Mouse (Mus musculus) forebrain, embryonic 13.5 days (tissue): ENCODE data around the gene Fhl3. TPM values are rescaled to one million over a fixed set of nuclear protein-coding genes. Genes with fewer than 3 reads are reported as not detected.

Experiments used
- ATAC-seq: fragments of 200-750 bp; cut with Nextera tagmentation; 2 replicates; pipeline ENCODE4 v1.8.0; 2017
- H3K27ac ChIP-seq: fragments of 300-500 bp; sonication (generic); 2 replicates; pipeline ENCODE4 v1.5.1; 2015; ENCODE audit warnings: inconsistent platforms, mild to moderate bottlenecking, moderate library complexity
- H3K27me3 ChIP-seq: fragments of 300-500 bp; sonication (generic); 2 replicates; pipeline ENCODE4 v1.6.1; 2015; ENCODE audit warnings: mild to moderate bottlenecking, inconsistent platforms
- H3K36me3 ChIP-seq: fragments of 300-500 bp; sonication (generic); 2 replicates; pipeline ENCODE4 v1.6.1; 2015; ENCODE audit warnings: mild to moderate bottlenecking, inconsistent platforms; ENCODE audit not compliant: poor library complexity, severe bottlenecking
- H3K4me1 ChIP-seq: fragments of 300-500 bp; sonication (generic); 2 replicates; pipeline ENCODE4 v1.6.1; 2015; ENCODE audit warnings: inconsistent platforms
- H3K4me2 ChIP-seq: fragments of 300-500 bp; sonication (generic); 2 replicates; pipeline ENCODE4 v1.6.1; 2015; ENCODE audit warnings: inconsistent platforms, mild to moderate bottlenecking, moderate library complexity
- H3K4me3 ChIP-seq: fragments of 300-500 bp; sonication (generic); 2 replicates; pipeline ENCODE4 v1.5.1; 2015; ENCODE audit warnings: mild to moderate bottlenecking, inconsistent platforms
- H3K9ac ChIP-seq: fragments of 300-500 bp; sonication (generic); 2 replicates; pipeline ENCODE4 v1.6.1; 2015; ENCODE audit warnings: mild to moderate bottlenecking, inconsistent platforms
- H3K9me3 ChIP-seq: fragments of 300-500 bp; sonication (generic); replicated peaks from 2 replicates; pipeline ENCODE4 v1.6.1; 2016; ENCODE audit warnings: inconsistent platforms
- WGBS: fragments of 180-500 bp; shearing (Covaris S2); methylation state at CpG from one replicate; pipeline ENCODE4 v1.1.7; 2015; 5-methylcytosine and 5-hydroxymethylcytosine counted together
- polyA plus RNA-seq: library from polyadenylated mRNA; unstranded; fragments of >200 nt; fragmentation: Nextera tagmentation; extraction: Ambion mirVana; gene quantifications from 2 replicates; pipeline ENCODE4 v1.2.1, GENCODE M21; 2015

Gene Fhl3
- polyA plus RNA-seq, 1 experiment from 2014 or later: 3.2 TPM

DNA sequence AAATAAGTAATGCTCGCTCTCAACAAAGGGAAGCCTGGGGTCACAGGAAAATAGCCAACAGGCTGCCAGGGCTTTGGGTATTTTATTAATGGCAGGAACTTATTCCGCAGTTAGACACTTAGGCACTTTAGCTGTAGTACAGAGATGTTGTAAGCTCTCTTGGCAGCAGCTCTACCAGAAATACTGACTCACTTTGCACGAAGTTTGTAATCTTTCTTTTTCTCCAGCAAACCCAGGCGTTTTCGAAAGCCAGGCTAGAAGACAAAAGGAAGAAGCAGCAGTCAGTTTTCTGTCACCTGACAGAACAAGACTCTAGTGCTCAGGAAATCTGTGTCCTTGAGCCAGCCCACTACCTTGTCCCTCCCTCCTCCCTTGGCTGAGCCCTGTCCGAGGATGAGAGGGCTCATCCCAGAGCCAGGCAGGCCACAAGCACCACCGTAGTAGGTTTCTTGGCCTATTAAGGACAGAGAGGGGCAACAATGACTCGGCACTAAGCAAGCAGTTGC lies 14.6 kb upstream of the Fhl3 start:
- Histone ChIP-seq H3K4me1 (no peaks in the 10 kb centered on the region; the same call in 1 of the 2 replicates), H3K9me3 (no peaks in the 10 kb centered on the region), H3K27ac (no peak overlapping the region), H3K27me3 (no peaks in the 10 kb centered on the region), H3K9ac (no peak overlapping the region), H3K4me2 (no peak overlapping the region), H3K36me3 (peaks cover 61% of the 10 kb centered on the region), H3K4me3 (no peak overlapping the region)
- WGBS: 90% methylated on average over 8 of the region's 8 CpGs
- ATAC-seq: no peak

- H3K4me2 ChIP-seq: no peak overlapping the region
- no peak overlapping the region for H3K9ac ChIP-seq
- peaks cover 19% of the 10 kb centered on the region for H3K4me1 ChIP-seq
- WGBS: 90% methylated on average over 8 of the region's 8 CpGs
- H3K27ac ChIP-seq: no peak overlapping the region
- H3K27me3 ChIP-seq: peaks cover 15% of the 10 kb centered on the region
- no peak for ATAC-seq
- H3K4me3 ChIP-seq: no peak overlapping the region
- H3K9me3 ChIP-seq: no peaks in the 10 kb centered on the region
- H3K36me3 ChIP-seq: peaks cover 16% of the 10 kb centered on the region; the same call in 1 of the 2 replicates
These were observed 9.0 kb upstream of the Fhl3 start for GRCm38 (mm10) chr4:124691455-124691854.

- peaks cover 18% of the 10 kb centered on the region for H3K27me3 ChIP-seq
- H3K9me3 ChIP-seq: no peaks in the 10 kb centered on the region
- H3K36me3 ChIP-seq: peaks cover 11% of the 10 kb centered on the region; the same call in 1 of the 2 replicates
- 73% methylated on average over 3 of the region's 3 CpGs for WGBS
- H3K4me1 ChIP-seq: peaks cover 19% of the 10 kb centered on the region
- peak overlapping the region; percentile 91 for H3K4me2 ChIP-seq
- no peak overlapping the region for H3K27ac ChIP-seq
- ATAC-seq: no peak
- peak overlapping the region; percentile 84 for H3K4me3 ChIP-seq
- peak overlapping the region; percentile 96 for H3K9ac ChIP-seq
These were observed 8.1 kb upstream of the Fhl3 start for GRCm38 (mm10) chr4:124692416-124692861.

DNA sequence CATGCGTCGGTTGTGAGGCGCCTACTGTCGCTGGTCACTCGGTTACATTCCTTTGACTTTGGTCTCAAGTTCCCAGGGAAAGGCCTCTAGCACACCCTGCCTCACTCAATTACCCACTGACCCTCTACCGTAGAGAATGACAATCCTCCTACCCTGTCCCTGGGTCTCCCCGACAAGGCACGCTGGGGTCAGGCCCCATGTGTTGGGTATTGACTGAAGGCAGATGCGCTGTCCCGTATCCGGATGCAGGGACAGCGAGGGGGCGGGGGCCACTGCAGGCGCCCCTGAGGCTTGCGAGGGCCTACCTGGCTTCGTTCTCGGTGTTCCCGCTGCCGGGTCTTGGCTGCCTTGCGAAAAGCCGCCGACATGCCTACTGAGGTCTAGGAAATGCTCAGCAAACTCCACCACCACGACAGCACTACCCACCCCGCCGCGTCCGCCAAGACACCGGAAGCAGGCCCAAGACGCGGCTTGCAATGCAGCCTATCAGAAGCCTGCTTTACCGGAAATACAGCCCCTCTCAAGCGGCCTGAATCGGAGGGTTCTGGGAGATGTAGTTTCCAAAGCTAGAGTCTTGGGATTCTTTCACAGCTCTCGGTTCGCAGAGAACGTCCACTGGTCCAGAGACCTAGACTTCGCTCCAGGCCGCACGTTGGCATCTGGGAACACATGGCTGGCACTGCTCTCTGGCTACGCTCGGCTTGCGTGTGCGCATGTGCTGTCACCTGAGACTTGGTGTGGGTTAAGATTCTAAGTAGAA lies 7.2 kb upstream of the Fhl3 start, which contains the start of gene Utp11:
Gene Utp11, minus strand, starts transcription at position 466 of the 760 bp plus-strand sequence.
- 0 out of 2 replicates have a peak, but pooled peaks cover 7% of the 10 kb centered on the region for H3K36me3 ChIP-seq
- H3K9ac ChIP-seq: peak within 1 kb of the TSS; percentile 96
- H3K4me2 ChIP-seq: peak within 1 kb of the TSS; percentile 91
- ATAC-seq: peak; percentile 99
- no peaks in the 10 kb centered on the region for H3K9me3 ChIP-seq
- peak within 1 kb of the TSS; percentile 84 for H3K4me3 ChIP-seq
- H3K27me3 ChIP-seq: peaks cover 18% of the 10 kb centered on the region
- H3K4me1 ChIP-seq: peaks cover 19% of the 10 kb centered on the region
- no peak within 1 kb of the TSS; the same call in 1 of the 2 replicates for H3K27ac ChIP-seq
- 1% methylated on average over 43 of the region's 43 CpGs for WGBS

DNA sequence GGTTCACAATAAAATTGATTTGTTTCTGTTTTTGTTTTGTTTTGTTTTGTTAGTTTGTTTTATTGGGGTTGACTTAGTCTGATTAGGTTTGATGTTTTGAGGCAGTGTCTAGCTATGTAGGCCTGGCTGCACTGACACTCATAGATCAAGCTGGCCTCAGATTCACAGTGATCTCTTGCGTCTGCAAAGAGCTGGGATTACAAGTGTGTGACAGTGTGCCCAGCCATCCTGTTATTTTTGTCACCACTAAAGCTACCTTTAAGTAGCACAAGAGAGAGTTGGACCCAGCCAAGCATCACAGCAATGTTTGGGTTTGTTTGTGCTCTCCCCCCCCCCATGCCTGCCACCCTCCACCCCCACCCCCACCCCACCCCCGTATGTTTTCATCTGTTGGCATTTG lies 5.9 kb upstream of the Fhl3 start:
- Histone ChIP-seq H3K27ac (no peak overlapping the region), H3K4me1 (peaks cover 21% of the 10 kb centered on the region), H3K4me2 (no peak overlapping the region), H3K4me3 (no peak overlapping the region), H3K9me3 (no peaks in the 10 kb centered on the region), H3K36me3 (0 out of 2 replicates have a peak, but pooled peaks cover under 1% of the 10 kb centered on the region), H3K9ac (no peak overlapping the region), H3K27me3 (peaks cover 20% of the 10 kb centered on the region)
- ATAC-seq: no peak
- 92% methylated on average over 2 of the region's 2 CpGs for WGBS

- Histone ChIP-seq H3K4me1 (peaks cover 34% of the 10 kb centered on the region), H3K27me3 (peaks cover 25% of the 10 kb centered on the region), H3K27ac (no peak overlapping the region), H3K4me3 (no peak overlapping the region), H3K4me2 (no peak overlapping the region), H3K36me3 (no peaks in the 10 kb centered on the region), H3K9me3 (no peaks in the 10 kb centered on the region), H3K9ac (no peak overlapping the region)
- 14% methylated on average over 18 of the region's 18 CpGs for WGBS
- ATAC-seq: no peak
These were observed 4.5 kb upstream of the Fhl3 start for GRCm38 (mm10) chr4:124695786-124696516.

DNA sequence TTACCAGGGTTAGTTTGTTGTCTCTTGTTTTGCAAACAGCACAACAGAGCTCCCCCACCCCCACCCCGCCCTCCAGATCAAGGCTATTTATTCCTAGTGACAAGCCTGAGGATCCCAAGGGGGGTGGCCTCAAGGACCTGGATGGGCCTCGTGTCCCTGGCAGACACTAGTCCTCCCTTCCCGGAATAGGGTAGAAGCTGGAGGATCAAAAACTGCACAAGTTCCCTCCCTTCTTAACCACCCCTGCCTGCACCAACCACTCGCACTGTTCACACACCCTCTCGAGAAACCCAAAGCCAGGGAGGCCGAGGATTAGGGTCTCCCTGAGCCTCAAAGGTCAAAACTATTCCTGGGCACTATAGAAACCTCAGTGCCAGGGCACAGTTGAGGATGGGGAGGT lies 710 bp upstream of the Fhl3 start:
- Histone ChIP-seq H3K4me3 (peak overlapping the region; percentile 68; the same call in 1 of the 2 replicates), H3K9me3 (no peaks in the 10 kb centered on the region), H3K27me3 (peaks cover 25% of the 10 kb centered on the region), H3K9ac (peak overlapping the region; percentile 77; the same call in 1 of the 2 replicates), H3K4me2 (peak overlapping the region; percentile 98), H3K27ac (no peak overlapping the region), H3K36me3 (no peaks in the 10 kb centered on the region), H3K4me1 (peaks cover 49% of the 10 kb centered on the region)
- ATAC-seq: no peak
- 3% methylated on average over 6 of the region's 6 CpGs for WGBS

GRCm38 (mm10) chr4:124701052-124701845 lies 748 bp downstream of the Fhl3 start:
- H3K27me3 ChIP-seq: peaks cover 11% of the 10 kb centered on the region
- H3K36me3 ChIP-seq: no peaks in the 10 kb centered on the region
- peak overlapping the region; percentile 98 for H3K4me2 ChIP-seq
- no peak; the same call in 1 of the 2 replicates for ATAC-seq
- WGBS: 4% methylated on average over 22 of the region's 22 CpGs
- peak overlapping the region; percentile 68 for H3K4me3 ChIP-seq
- H3K4me1 ChIP-seq: peaks cover 53% of the 10 kb centered on the region
- no peaks in the 10 kb centered on the region for H3K9me3 ChIP-seq
- H3K9ac ChIP-seq: peak overlapping the region; percentile 77
- H3K27ac ChIP-seq: no peak overlapping the region

DNA sequence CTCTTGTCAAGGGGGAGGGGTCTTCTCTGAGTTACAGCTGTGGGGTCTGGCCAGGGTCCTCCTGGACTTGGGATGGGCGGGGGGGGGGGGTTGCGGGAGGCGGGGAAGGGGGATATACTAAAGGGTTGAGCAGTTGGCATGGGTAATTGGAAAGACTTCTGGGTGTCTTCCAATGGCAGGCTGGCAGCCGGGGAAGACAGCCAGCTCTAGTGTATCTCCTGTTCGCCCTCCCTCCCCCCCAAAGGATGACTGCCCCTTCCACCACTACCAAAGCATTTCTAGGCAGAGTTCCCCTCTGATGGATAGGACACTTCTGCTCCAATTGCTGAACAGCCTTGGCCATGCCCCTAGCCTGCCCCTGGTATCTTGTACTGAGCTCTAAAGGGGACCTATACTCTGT lies 1.4 kb downstream of the Fhl3 start:
- H3K4me3 ChIP-seq: peak overlapping the region; percentile 68; the same call in 1 of the 2 replicates
- 44% methylated on average over 3 of the region's 5 CpGs for WGBS
- no peak overlapping the region for H3K9ac ChIP-seq
- H3K4me1 ChIP-seq: peaks cover 53% of the 10 kb centered on the region
- no peak overlapping the region for H3K27ac ChIP-seq
- H3K27me3 ChIP-seq: peaks cover 7% of the 10 kb centered on the region; the same call in 1 of the 2 replicates
- H3K36me3 ChIP-seq: no peaks in the 10 kb centered on the region
- peak overlapping the region; percentile 98 for H3K4me2 ChIP-seq
- ATAC-seq: no peak
- H3K9me3 ChIP-seq: no peaks in the 10 kb centered on the region

DNA sequence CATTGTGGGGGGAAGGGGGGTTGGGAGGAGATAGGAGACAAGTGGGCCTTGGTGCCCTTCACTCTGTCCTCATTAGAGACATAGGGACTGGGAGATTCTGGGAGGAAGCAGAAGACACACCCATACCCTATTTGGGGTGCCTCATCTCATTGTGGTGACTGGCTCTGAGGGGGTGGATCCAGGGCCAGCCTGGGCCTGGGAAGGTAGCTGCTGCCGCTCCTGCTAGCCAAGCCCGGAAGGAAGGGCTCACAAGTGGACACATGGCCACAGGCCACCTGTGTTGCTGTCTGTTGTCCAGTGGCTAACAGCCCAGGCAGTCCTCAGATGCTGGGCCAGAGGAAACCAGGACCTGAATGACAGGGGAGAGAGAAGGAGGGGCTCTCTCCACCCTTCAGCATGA lies 2.9 kb downstream of the Fhl3 start:
- H3K9ac ChIP-seq: no peak overlapping the region
- H3K4me3 ChIP-seq: no peak overlapping the region
- peaks cover 55% of the 10 kb centered on the region for H3K4me1 ChIP-seq
- WGBS: 46% methylated on average over 2 of the region's 2 CpGs
- no peaks in the 10 kb centered on the region for H3K36me3 ChIP-seq
- peaks cover 6% of the 10 kb centered on the region; the same call in 1 of the 2 replicates for H3K27me3 ChIP-seq
- H3K4me2 ChIP-seq: peak overlapping the region; percentile 40; the same call in 1 of the 2 replicates
- H3K27ac ChIP-seq: peak overlapping the region; percentile 63; the same call in 1 of the 2 replicates
- no peaks in the 10 kb centered on the region for H3K9me3 ChIP-seq
- ATAC-seq: no peak
